Mouse (Mus musculus) forebrain, postnatal 0 days (tissue): ENCODE data around the gene Endou. TPM values are rescaled to one million over a fixed set of nuclear protein-coding genes. Genes with fewer than 3 reads are reported as not detected.

Experiments
- ATAC-seq: fragments of 200-750 bp; cut with Nextera tagmentation; 2 replicates; pipeline ENCODE4 v1.8.0; 2017; ENCODE audit warnings: mild to moderate bottlenecking, moderate library complexity
- DNase-seq: peaks from one replicate; pipeline ENCODE4 v3.0.0-alpha.2; 2015
- H3K27ac ChIP-seq: fragments of 300-500 bp; sonication (generic); 2 replicates; pipeline ENCODE4 v1.5.1; 2014; ENCODE audit warnings: low read depth, mild to moderate bottlenecking, antibody characterized with exemption, low read length, moderate library complexity, mixed read lengths
- H3K27me3 ChIP-seq: fragments of 300-500 bp; sonication (generic); 2 replicates; pipeline ENCODE4 v1.6.1; 2014; ENCODE audit warnings: mild to moderate bottlenecking, low read length, mixed read lengths; ENCODE audit not compliant: insufficient read depth
- H3K36me3 ChIP-seq: fragments of 300-500 bp; sonication (generic); 2 replicates; pipeline ENCODE4 v1.6.1; 2014; ENCODE audit warnings: mild to moderate bottlenecking, moderate library complexity; ENCODE audit not compliant: insufficient read depth
- H3K4me1 ChIP-seq: fragments of 300-500 bp; sonication (generic); 2 replicates; pipeline ENCODE4 v1.6.1; 2014; ENCODE audit warnings: antibody characterized with exemption; ENCODE audit not compliant: insufficient read depth
- H3K4me2 ChIP-seq: fragments of 300-500 bp; sonication (generic); 2 replicates; pipeline ENCODE4 v1.6.1; 2014; ENCODE audit warnings: low read depth, mild to moderate bottlenecking, moderate library complexity
- H3K4me3 ChIP-seq: fragments of 300-500 bp; sonication (generic); 2 replicates; pipeline ENCODE4 v1.5.1; 2014; ENCODE audit warnings: low read depth, low read length, mixed read lengths
- H3K9ac ChIP-seq: fragments of 300-500 bp; sonication (generic); 2 replicates; pipeline ENCODE4 v1.6.1; 2014; ENCODE audit warnings: mild to moderate bottlenecking
- H3K9me3 ChIP-seq: fragments of 300-500 bp; sonication (generic); 2 replicates; pipeline ENCODE4 v1.6.1; 2016; ENCODE audit warnings: low read length
- CTCF ChIP-seq: sonication (generic); IDR thresholded peaks from 2 replicates; pipeline ENCODE4 v1.5.1; 2016; ENCODE audit warnings: antibody characterized with exemption, control low read depth, low read depth
- WGBS: fragments of 180-500 bp; shearing (Covaris S2); extraction: QIAGEN DNeasy Blood & Tissue Kit; methylation state at CpG from one replicate; pipeline ENCODE4 v1.1.7; 2014; 5-methylcytosine and 5-hydroxymethylcytosine counted together
- polyA plus RNA-seq: library from polyadenylated mRNA; unstranded; fragments of >200 nt; fragmentation: Nextera tagmentation; extraction: Ambion mirVana; gene quantifications from 2 replicates; pipeline ENCODE4 v1.2.1, GENCODE M21; 2015
- total RNA-seq: library from RNA; depleted of rRNA; stranded (reverse); fragments of >200 nt; gene quantifications from 2 replicates; pipeline ENCODE4 v1.2.3, GENCODE M21; 2014; rRNA removed

Gene Endou
- total RNA-seq = 0.14 and 0.15 TPM in 2 replicates
- polyA plus RNA-seq = 0.18 and 0.34 TPM in 2 replicates

GRCm38 (mm10) chr15:97731111-97731510, at the start of gene Endou:
Gene Endou (minus strand): TSS chr15:97731339.
- H3K27me3 ChIP-seq = no peaks in the 10 kb centered on the region
- no peak for ATAC-seq
- no peak for DNase-seq
- no peaks in the 10 kb centered on the region for H3K9me3 ChIP-seq
- no peaks in the 10 kb centered on the region for H3K4me1 ChIP-seq
- TF ChIP-seq CTCF = no peak
- H3K36me3 ChIP-seq = no peaks in the 10 kb centered on the region
- H3K27ac ChIP-seq = no peak within 1 kb of the TSS
- 94% methylated on average over 8 of the region's 8 CpGs for WGBS
- H3K4me3 ChIP-seq = no peak within 1 kb of the TSS
- no peak within 1 kb of the TSS for H3K9ac ChIP-seq
- H3K4me2 ChIP-seq = no peak within 1 kb of the TSS

DNA sequence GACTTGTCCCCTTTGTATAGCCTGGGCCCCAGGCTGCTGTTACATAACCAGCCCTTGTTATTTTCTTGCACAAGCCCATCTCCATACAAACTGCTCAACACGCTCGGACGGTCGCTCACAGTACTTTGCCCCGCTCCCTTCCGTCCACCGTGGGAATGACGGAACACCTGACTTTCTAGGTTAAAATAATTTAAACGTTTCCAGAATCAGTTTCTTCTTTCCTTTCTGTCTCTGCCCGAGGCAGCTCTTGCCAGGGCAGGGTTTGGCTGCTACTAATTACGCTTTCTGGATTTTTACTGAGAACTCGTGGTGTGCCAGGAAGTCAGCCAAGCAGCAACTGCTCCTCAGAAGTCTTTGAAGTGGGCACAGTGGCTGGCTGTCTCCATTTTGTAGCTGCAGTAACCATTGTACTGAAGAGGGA, 49.5 kb upstream of the Endou start:
- TF ChIP-seq CTCF = no peak
- H3K4me2 ChIP-seq = no peak overlapping the region
- no peaks in the 10 kb centered on the region for H3K9me3 ChIP-seq
- H3K4me3 ChIP-seq = no peak overlapping the region
- WGBS = 42% methylated on average over 12 of the region's 12 CpGs
- no peak overlapping the region for H3K9ac ChIP-seq
- DNase-seq = no peak
- no peaks in the 10 kb centered on the region for H3K36me3 ChIP-seq
- H3K27ac ChIP-seq = no peak overlapping the region
- no peaks in the 10 kb centered on the region for H3K27me3 ChIP-seq
- no peak for ATAC-seq
- no peaks in the 10 kb centered on the region for H3K4me1 ChIP-seq

GRCm38 (mm10) chr15:97779576-97779975, 48.4 kb upstream of the Endou start:
- Histone ChIP-seq H3K27me3 (no peaks in the 10 kb centered on the region), H3K9me3 (no peaks in the 10 kb centered on the region), H3K4me2 (no peak overlapping the region), H3K36me3 (no peaks in the 10 kb centered on the region), H3K9ac (no peak overlapping the region), H3K27ac (no peak overlapping the region), H3K4me3 (no peak overlapping the region), H3K4me1 (no peaks in the 10 kb centered on the region)
- ATAC-seq = no peak
- DNase-seq = no peak
- 93% methylated on average over 1 of the region's 1 CpGs for WGBS
- no peak for TF ChIP-seq CTCF

DNA sequence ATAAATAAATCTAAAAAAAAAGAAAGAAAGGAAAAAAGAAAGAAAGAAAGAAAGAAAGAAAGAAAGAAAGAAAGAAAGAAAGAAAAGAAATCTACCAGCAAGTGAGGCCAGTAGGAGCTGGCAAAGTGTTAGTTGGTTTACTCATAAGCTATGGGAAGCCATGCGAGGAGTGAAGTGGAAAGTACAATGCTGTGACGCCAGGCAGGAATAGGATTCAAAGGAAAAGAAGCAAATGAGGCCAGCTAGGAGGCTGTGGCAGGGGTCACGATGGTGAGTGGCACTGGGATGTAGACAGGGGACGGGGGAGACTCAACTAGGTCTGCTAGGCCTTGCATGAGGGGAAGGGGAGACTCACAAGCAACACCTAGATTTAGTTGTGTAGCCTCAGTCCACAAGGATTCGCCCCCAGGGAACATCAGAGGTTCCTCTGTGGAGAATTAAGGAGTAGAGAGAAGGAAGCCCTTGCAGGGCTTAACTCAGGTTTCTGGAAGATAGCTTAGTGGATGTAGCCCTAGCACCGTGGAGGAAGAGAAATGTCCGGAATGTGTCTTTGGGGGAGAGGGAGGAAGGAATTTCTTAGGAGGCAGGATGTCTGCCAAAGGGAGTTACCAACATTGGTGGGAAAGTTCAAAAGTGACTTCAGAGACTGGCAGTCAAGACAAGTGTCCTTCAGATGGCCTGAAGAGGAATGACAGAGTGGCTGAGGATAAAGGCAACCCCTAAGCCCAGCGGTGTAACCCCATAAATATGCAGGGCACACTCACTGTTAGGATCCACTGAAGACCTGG, 47.4 kb upstream of the Endou start, which contains the start of gene Slc48a1:
Gene Slc48a1 (plus strand): TSS at position 210 of the 788 bp plus-strand sequence.
- 74% methylated on average over 8 of the region's 8 CpGs for WGBS
- no peaks in the 10 kb centered on the region for H3K36me3 ChIP-seq
- no peaks in the 10 kb centered on the region for H3K27me3 ChIP-seq
- H3K4me3 ChIP-seq = no peak within 1 kb of the TSS
- DNase-seq (no peak), ATAC-seq (no peak)
- no peak within 1 kb of the TSS for H3K4me2 ChIP-seq
- no peak within 1 kb of the TSS for H3K9ac ChIP-seq
- H3K9me3 ChIP-seq = no peaks in the 10 kb centered on the region
- H3K27ac ChIP-seq = no peak within 1 kb of the TSS
- no peak for TF ChIP-seq CTCF
- H3K4me1 ChIP-seq = no peaks in the 10 kb centered on the region

GRCm38 (mm10) chr15:97776919-97777318, 45.8 kb upstream of the Endou start:
- Histone ChIP-seq H3K36me3 (no peaks in the 10 kb centered on the region), H3K4me1 (no peaks in the 10 kb centered on the region), H3K4me3 (no peak overlapping the region), H3K27ac (no peak overlapping the region), H3K9ac (no peak overlapping the region), H3K27me3 (no peaks in the 10 kb centered on the region), H3K4me2 (no peak overlapping the region), H3K9me3 (no peaks in the 10 kb centered on the region)
- 82% methylated on average over 6 of the region's 6 CpGs for WGBS
- DNase-seq = no peak
- no peak for ATAC-seq
- TF ChIP-seq CTCF = no peak

DNA sequence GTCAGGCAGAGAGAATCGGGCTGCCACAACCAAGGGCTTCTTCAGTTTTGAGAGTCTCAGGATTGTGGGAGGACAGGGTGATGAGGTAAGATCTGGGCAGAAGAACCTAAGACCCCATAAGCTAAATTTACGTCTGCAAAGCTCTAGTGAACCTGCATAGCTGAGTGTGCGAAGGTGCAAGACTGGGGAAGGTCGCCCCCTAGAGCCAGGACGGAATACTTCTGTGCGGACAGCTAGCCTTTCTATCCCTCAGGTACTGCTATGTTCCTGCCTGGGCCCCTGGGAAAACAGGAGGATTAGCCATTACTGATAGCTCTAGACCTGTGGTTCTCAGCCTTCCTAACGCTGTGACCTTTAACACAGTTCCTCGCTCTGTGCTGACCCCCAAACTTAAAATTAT, 45.4 kb upstream of the Endou start:
- ATAC-seq (no peak), DNase-seq (peak; percentile 55)
- no peaks in the 10 kb centered on the region for H3K27me3 ChIP-seq
- no peak overlapping the region for H3K9ac ChIP-seq
- no peak overlapping the region for H3K27ac ChIP-seq
- H3K36me3 ChIP-seq = no peaks in the 10 kb centered on the region
- H3K4me1 ChIP-seq = no peaks in the 10 kb centered on the region
- 8% methylated on average over 8 of the region's 8 CpGs for WGBS
- TF ChIP-seq CTCF = peak; percentile 75
- no peaks in the 10 kb centered on the region for H3K9me3 ChIP-seq
- no peak overlapping the region for H3K4me3 ChIP-seq
- no peak overlapping the region for H3K4me2 ChIP-seq

DNA sequence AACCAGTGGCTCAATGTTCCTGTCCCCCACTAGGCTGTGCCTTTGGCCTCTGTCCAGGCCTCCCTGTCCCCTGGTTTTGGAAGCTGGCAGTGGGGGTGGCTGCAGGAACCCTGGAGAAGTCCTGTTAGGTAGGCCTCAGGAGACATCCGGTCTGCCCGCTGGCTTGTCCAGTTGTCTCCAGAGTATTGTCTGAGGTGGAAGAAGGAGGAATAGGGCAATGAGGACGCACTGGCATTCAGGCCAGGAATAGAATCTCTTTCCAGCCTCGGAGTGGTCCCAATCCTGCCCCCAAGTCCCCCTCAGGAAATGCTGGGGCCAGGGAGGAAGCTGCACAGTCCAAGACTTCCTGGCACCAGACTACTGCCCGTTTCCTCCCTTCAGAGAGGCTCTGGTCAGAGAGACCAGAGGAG, 42.8 kb upstream of the Endou start:
- 80% methylated on average over 5 of the region's 5 CpGs for WGBS
- no peak for DNase-seq
- Histone ChIP-seq H3K4me1 (no peaks in the 10 kb centered on the region), H3K4me3 (no peak overlapping the region), H3K27me3 (no peaks in the 10 kb centered on the region), H3K27ac (no peak overlapping the region), H3K36me3 (no peaks in the 10 kb centered on the region), H3K4me2 (no peak overlapping the region), H3K9ac (no peak overlapping the region), H3K9me3 (no peaks in the 10 kb centered on the region)
- no peak for TF ChIP-seq CTCF
- ATAC-seq = no peak
